Mouse (Mus musculus): ENCODE measurements around the gene Serinc3. TPM values are rescaled to one million over a fixed set of nuclear protein-coding genes. Genes with fewer than 3 reads are reported as not detected.

Gene Serinc3
- total RNA-seq (2023): 625 TPM

DNA sequence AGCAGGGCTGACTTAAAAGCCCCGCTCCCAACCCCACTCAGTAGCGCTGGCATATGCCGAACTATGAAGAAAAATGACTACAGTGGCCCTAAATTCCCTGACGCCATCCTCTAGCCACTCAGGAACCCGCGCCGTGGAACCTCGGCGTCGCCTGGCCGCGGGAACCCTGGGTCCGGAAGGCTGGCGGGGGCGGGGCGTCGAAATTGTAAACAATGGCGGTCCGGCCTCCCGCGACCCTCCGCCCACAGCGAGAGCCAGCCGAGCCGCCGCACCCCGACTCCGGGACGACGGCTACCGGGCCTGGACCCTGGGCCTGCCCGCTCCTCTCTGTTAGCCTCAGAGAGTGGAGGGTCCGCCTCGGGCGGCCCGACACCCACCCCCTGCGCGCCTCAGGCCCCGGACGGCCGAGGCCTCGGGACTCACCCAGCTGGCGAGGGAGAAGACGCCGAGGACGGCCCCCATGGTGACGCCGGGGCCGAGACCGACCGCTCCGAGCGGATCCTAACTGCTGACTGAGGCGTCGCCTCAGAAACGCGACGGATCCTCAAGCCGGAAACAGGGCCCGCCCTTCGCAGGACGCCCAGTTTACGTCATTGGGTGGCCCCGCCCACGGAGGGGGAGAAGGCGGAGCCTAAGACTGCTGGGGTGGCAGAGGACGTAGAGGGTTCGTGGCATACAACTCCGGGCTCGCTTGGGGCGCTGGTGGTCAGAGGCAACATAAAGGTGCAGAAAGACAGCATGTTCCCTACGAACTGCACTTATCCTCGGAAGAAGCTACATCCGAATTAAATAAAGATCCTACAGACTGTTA lies at the start of gene Serinc3:
Serinc3 (minus strand) TSS at position 557 of the 811 bp plus-strand sequence.

DNA sequence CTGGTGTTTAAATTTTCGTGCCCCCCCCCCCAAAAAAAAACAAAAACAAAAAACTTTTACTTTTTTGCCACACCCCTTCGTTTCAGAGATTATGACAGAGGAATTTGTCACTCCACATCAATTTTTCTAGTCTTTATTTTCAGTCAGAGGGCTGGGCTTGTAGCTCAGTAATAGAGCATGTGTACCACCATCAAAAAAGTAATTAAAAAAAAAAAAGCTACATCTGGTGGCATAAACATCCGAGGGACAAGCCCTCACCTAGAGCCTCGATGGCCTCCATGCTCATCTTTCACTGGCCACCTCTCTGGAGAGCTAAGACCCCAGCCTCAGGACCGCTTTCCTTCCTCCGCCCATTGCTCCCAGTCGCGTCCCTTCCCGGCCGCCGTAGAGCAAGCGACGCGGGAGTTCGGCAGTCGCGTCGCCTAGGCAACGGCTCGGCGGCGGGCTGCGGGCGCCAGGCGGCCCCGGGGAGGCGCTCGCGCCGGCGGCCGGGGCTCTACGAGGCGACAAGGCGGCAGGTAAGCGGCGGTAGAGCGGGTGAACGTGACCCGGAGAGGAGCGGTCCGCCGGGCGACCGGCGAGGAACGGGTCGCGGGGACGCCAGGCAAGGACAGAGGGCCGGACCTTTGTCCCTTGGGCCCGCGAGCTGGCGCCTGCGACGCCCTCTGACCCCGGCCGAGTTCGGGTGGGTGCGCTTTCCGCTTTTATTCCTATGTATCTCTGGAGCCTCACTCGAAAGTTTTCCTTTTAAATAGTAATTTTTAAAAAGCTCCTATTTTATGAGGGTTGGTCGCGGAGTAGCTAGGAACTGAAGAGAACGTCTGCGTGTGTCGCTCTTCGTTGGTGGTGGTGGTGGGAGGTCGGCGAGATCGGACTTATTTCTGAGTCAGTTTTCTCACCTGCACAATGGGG lies 13.3 kb upstream of the Serinc3 start, which contains the start of gene Pkig:
Pkig (plus strand) TSS at position 412 of the 912 bp plus-strand sequence.

DNA sequence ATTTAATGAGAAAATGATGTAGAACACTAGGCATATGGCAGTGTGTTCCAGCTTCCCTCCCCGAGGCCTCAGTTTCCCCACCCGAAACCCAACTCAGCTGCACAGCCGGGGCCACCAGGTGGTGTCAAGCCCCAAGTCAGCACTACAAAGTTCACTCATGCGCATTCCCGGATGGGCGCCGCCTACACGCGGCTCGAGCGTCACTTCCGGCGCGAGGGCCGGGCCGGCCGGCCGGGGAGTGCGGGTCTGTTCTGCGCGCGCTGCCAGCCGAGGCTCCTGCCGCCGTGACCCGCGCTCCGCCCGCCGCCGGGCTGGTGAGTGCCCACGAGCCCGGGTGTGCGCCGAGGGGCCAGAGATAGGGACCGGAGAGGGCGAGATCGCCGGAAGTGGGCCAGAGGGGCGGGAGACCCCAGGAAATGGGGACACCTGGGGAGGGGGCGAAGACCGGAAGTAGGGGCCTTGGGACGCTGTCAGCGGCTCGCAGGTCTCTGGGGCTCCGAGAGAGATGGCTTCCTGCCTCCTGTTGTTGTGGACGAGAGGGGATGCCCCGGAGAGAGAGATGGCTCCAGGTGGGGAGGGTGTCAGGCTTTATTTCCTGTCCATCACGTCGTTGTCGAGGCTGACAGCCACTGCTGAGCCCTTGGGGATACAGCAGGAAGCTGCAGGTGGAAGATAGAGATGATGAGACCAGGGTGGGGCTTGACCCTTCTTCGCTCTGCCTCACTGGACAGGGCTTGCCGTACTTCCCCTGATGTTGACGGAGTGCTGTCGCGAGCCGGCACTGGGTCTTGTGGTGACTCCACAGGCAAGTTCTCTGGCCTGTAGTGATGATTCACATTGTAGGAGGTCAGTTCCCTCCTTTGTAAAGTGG lies 42.6 kb downstream of the Serinc3 start, which contains the start of gene Ttpal:
Ttpal (plus strand) TSS at position 214 of the 871 bp plus-strand sequence.

Other genes with a start within 250 kb of the Serinc3 start
- gene Jph2, start 247.1 kb downstream of the Serinc3 start, total RNA-seq (2023): not detected
- 153 TPM for gene Oser1, start 220.4 kb downstream of the Serinc3 start, total RNA-seq (2023)
- not detected for gene Gdap1l1, start 206.7 kb downstream of the Serinc3 start, total RNA-seq (2023)
- gene Fitm2, start 172.5 kb downstream of the Serinc3 start, total RNA-seq (2023): 4.0 TPM
- not detected for gene R3hdml, start 152.8 kb downstream of the Serinc3 start, total RNA-seq (2023)
- not detected for gene Hnf4a, start 138.3 kb downstream of the Serinc3 start, total RNA-seq (2023)
- gene Ttpal, start 42.8 kb downstream of the Serinc3 start, total RNA-seq (2023): 67.8 TPM
- gene Pkig, start 13.3 kb upstream of the Serinc3 start, total RNA-seq (2023): 25.3 TPM
- gene Ada, start 105.1 kb upstream of the Serinc3 start, total RNA-seq (2023): 11.3 TPM
- gene Ccn5, start 175.7 kb upstream of the Serinc3 start, total RNA-seq (2023): not detected
- not detected for gene Kcnk15, start 208.5 kb upstream of the Serinc3 start, total RNA-seq (2023)

Measured in CD4-positive naive resting alpha-beta T cell, adult 57 days (primary cell).